Mouse (Mus musculus) C2C12 (cell line): ENCODE results near the gene Wdr47.

Experiments
- CTCF ChIP-seq: IDR thresholded peaks from one replicate; pipeline ENCODE4 v1.5.1; 2011; ENCODE audit not compliant: control insufficient read depth, insufficient read depth, insufficient read length
- MYOG ChIP-seq: IDR thresholded peaks from one replicate; pipeline ENCODE4 v1.6.1; 2011; ENCODE audit not compliant: control insufficient read depth, insufficient read length; ENCODE audit errors: extremely low read depth
- USF1 ChIP-seq: IDR thresholded peaks from one replicate; pipeline ENCODE4 v1.6.1; 2011; ENCODE audit warnings: low read depth, mild to moderate bottlenecking, control low read depth, moderate library complexity

DNA sequence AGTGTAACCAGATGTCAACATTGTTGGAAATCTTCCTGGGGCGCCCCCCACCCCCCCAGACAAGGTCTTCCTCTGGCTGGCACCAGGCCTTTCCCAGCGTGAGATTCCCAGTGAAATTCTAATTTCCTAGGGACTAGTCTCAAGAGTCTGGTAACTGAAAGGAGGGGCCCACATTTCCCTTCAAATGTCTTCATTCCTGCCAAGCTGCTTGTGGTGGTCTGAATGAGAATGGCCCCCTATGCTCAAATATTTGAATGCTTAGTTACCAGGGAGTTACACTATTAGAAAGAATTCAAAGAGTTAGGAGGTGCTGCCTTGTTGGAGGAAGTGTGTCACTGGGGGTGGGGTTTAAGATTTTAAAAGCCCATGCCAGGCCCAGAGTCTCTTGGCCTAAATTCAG is 2.6 kb upstream of the Wdr47 start:
- no peak for TF ChIP-seq MYOG
- TF ChIP-seq CTCF: no peak
- no peak for TF ChIP-seq USF1
